Mouse (Mus musculus): ENCODE results near the gene Hivep3.

DNA sequence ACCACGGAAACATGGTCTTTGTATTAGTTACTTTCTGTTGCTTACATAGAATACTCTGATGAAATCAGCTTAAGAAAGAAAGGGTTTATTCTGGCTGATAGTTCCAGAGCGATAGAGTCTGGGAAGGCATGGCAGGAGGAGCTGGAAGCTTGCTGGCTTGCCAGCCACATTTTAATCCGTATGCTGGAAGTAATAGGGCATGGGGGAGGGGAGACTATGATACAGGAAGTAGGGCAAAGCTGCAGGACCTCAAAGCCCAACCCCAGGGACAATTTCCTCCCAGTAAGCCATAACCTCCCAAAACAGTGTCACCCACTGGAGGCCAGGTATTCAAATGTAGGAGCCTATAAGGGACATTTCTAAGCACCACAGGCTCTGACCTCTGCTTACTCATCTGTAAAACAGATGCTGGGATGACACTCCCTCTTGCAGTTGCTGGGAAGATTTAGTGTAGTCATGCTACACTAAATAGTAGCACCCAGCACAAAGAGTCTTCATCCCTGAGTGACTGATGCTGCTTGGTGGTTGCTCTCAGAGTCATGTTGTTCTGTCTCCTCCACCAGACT, 112.1 kb downstream of the Hivep3 start:
- no peak for TF ChIP-seq CTCF (IDR thresholded peaks at IDR 0.05; ENCODE audit: borderline replicate concordance, control insufficient read depth, extremely low read depth, insufficient read depth, low read length, poor library complexity)
- no peak for TF ChIP-seq POLR2A (IDR thresholded peaks at IDR 0.05; ENCODE audit: control insufficient read depth, extremely low read depth, insufficient read depth, low read length, poor library complexity)

All from thymus, adult 2 months (tissue).